Mouse (Mus musculus): ENCODE results near the gene Snx20. TPM values are rescaled to one million over a fixed set of nuclear protein-coding genes. Genes with fewer than 3 reads are reported as not detected.

The Snx20 gene
- total and polyA plus RNA-seq, 3 experiments = 10.1 to 15.9 TPM; not detected in 1

- peaks cover 8% of the 10 kb centered on the region; the same call in 1 of the 2 replicates for H3K79me2 ChIP-seq (ENCODE audit: control insufficient read depth, insufficient read depth, low read length, poor library complexity)
- no peaks in the 10 kb centered on the region for H3K9me3 ChIP-seq (replicated peaks; ENCODE audit: insufficient read depth, low read length)
- no peak overlapping the region for H3K27ac ChIP-seq (ENCODE audit: control insufficient read depth, low read depth, low read length)
- H3K4me1 ChIP-seq (ENCODE audit: control insufficient read depth in 1 of 2, insufficient read depth in 2 of 2, low read length in 2 of 2) = peaks cover 0 to 12% of the 10 kb centered on the region in 2 experiments
- DNase-seq (ENCODE audit: low read depth, low spot score) = no peak
- TF ChIP-seq UBTF (IDR thresholded peaks at IDR 0.05; ENCODE audit: borderline replicate concordance, insufficient read depth, low read depth, low read length) (no peak), ZMIZ1 (IDR thresholded peaks at IDR 0.05; ENCODE audit: low read depth, low read length) (no peak), RCOR1 (IDR thresholded peaks at IDR 0.05; ENCODE audit: low read depth, low read length) (no peak), MYB (IDR thresholded peaks at IDR 0.05; ENCODE audit: low read depth, low read length) (no peak), TBP (IDR thresholded peaks at IDR 0.05; ENCODE audit: low read depth, low read length) (no peak), KAT2A (conservative IDR thresholded peaks at IDR 0.05; ENCODE audit: low read depth, low read length) (no peak)
- H3K9ac ChIP-seq (ENCODE audit: control insufficient read depth, low read depth, low read length, poor library complexity, severe bottlenecking) = no peak overlapping the region
- no peak overlapping the region for H3K4me3 ChIP-seq (ENCODE audit: control insufficient read depth in 1 of 2, insufficient read depth in 1 of 2, low read depth in 2 of 2, low read length in 2 of 2)
- H3K27me3 ChIP-seq (ENCODE audit: control insufficient read depth in 1 of 2, insufficient read depth in 2 of 2, low read length in 2 of 2) = no peaks in the 10 kb centered on the region
- no peaks in the 10 kb centered on the region for H3K36me3 ChIP-seq (ENCODE audit: control insufficient read depth in 1 of 2, insufficient read depth in 2 of 2, low read length in 2 of 2)
These were observed 2.6 kb downstream of the Snx20 start for GRCm38 (mm10) chr8:88633343-88633765.

- peak; percentile 56 for TF ChIP-seq SMC3 (IDR thresholded peaks at IDR 0.05; ENCODE audit: low read depth, low read length)
- no peak for TF ChIP-seq MAFK (IDR thresholded peaks at IDR 0.05; ENCODE audit: borderline replicate concordance, low read depth, low read length)
- TF ChIP-seq HCFC1 (IDR thresholded peaks at IDR 0.05; ENCODE audit: low read depth, low read length) = no peak
- no peak for TF ChIP-seq NELFE (IDR thresholded peaks at IDR 0.05; ENCODE audit: low read depth, low read length)
- TF ChIP-seq CHD1 (IDR thresholded peaks at IDR 0.05; ENCODE audit: low read depth, low read length) = no peak
- no peak for TF ChIP-seq MEF2A (IDR thresholded peaks at IDR 0.05; ENCODE audit: extremely low read depth, insufficient replicate concordance, low read depth, low read length, poor library complexity, severe bottlenecking)
- TF ChIP-seq MAZ (IDR thresholded peaks at IDR 0.05; ENCODE audit: low read depth, low read length) = no peak
- peak; percentile 27 for TF ChIP-seq RAD21 (IDR thresholded peaks at IDR 0.05; ENCODE audit: low read depth, low read length)
- TF ChIP-seq MAX (IDR thresholded peaks at IDR 0.05; ENCODE audit: low read length) = no peak
- TF ChIP-seq CTCF (IDR thresholded peaks at IDR 0.05 in 2 of 3, conservative IDR thresholded peaks at IDR 0.05 in 1 of 3; ENCODE audit: control insufficient read depth in 1 of 3, insufficient read depth in 1 of 3, low read depth in 2 of 3, low read length in 3 of 3, poor library complexity in 1 of 3, severe bottlenecking in 1 of 3) = peak in 1 of 3 experiments; percentile 43; a peak in 2 of 6 replicates
- no peak for TF ChIP-seq USF1 (IDR thresholded peaks at IDR 0.05; ENCODE audit: low read depth, low read length)
- no peak for TF ChIP-seq POLR2AphosphoS5 (IDR thresholded peaks at IDR 0.05; ENCODE audit: borderline replicate concordance, low read depth, low read length)
- no peak for TF ChIP-seq TAL1 (IDR thresholded peaks at IDR 0.05; ENCODE audit: low read length)
- no peak for TF ChIP-seq MYB (IDR thresholded peaks at IDR 0.05; ENCODE audit: low read depth, low read length)
- no peak for TF ChIP-seq BHLHE40 (IDR thresholded peaks at IDR 0.05; ENCODE audit: borderline replicate concordance, low read depth, low read length)
- no peak for TF ChIP-seq GATA1 (IDR thresholded peaks at IDR 0.05; ENCODE audit: low read depth, low read length)
- no peak for TF ChIP-seq CHD2 (IDR thresholded peaks at IDR 0.05; ENCODE audit: low read length)
- TF ChIP-seq RCOR1 (IDR thresholded peaks at IDR 0.05; ENCODE audit: low read depth, low read length) = no peak
- Histone ChIP-seq H3K9ac (ENCODE audit: control insufficient read depth, low read depth, low read length, poor library complexity, severe bottlenecking) (no peak overlapping the region), H3K9me3 (replicated peaks; ENCODE audit: insufficient read depth, low read length) (no peaks in the 10 kb centered on the region), H3K4me1 (ENCODE audit: control insufficient read depth in 1 of 2, insufficient read depth in 2 of 2, low read length in 2 of 2) (peaks cover 0 to 4% of the 10 kb centered on the region in 2 experiments; a peak in 3 of 4 replicates), H3K36me3 (ENCODE audit: control insufficient read depth in 1 of 2, insufficient read depth in 2 of 2, low read length in 2 of 2) (no peaks in the 10 kb centered on the region; a peak in 1 of 4 replicates), H3K79me2 (ENCODE audit: control insufficient read depth, insufficient read depth, low read length, poor library complexity) (peaks cover 8% of the 10 kb centered on the region; the same call in 1 of the 2 replicates), H3K4me3 (ENCODE audit: control insufficient read depth in 1 of 2, insufficient read depth in 1 of 2, low read depth in 2 of 2, low read length in 2 of 2) (no peak overlapping the region), H3K27ac (ENCODE audit: control insufficient read depth, low read depth, low read length) (no peak overlapping the region), H3K27me3 (ENCODE audit: control insufficient read depth in 1 of 2, insufficient read depth in 2 of 2, low read length in 2 of 2) (no peaks in the 10 kb centered on the region; a peak in 1 of 4 replicates)
- peak; percentile 32 for DNase-seq (ENCODE audit: low read depth, low spot score)
These were observed 4.8 kb downstream of the Snx20 start for GRCm38 (mm10) chr8:88631081-88631480.

Measured in MEL (cell line).